Mouse (Mus musculus) naive thymus-derived CD4-positive, alpha-beta T cell, adult 5 months (primary cell): ENCODE measurements around the gene Nr4a2. TPM values are rescaled to one million over a fixed set of nuclear protein-coding genes. Genes with fewer than 3 reads are reported as not detected.

Experiments
- polyA plus RNA-seq: library from polyadenylated mRNA; unstranded; fragments of 100-300 nt; shearing (Covaris generic); gene quantifications from one replicate; pipeline ENCODE4 v1.2.1, GENCODE M21; 2017

Gene Nr4a2
- 36.4 TPM for polyA plus RNA-seq

GRCm38 (mm10) chr2:57123991-57124840 is at the start of gene Nr4a2:
TSS of gene Nr4a2 (minus strand) at chr2:57124003.

Other genes starting within 250 kb of the Nr4a2 start
- gene Gpd2, start 113.6 kb upstream of the Nr4a2 start, polyA plus RNA-seq = 46.2 TPM